Mouse (Mus musculus): ENCODE data around the gene Uty. TPM values are rescaled to one million over a fixed set of nuclear protein-coding genes. Genes with fewer than 3 reads are reported as not detected.

The Uty gene
- not detected in 2 replicates for polyA plus RNA-seq (2012; ENCODE audit: insufficient read depth, insufficient read length, missing spikeins)

DNA sequence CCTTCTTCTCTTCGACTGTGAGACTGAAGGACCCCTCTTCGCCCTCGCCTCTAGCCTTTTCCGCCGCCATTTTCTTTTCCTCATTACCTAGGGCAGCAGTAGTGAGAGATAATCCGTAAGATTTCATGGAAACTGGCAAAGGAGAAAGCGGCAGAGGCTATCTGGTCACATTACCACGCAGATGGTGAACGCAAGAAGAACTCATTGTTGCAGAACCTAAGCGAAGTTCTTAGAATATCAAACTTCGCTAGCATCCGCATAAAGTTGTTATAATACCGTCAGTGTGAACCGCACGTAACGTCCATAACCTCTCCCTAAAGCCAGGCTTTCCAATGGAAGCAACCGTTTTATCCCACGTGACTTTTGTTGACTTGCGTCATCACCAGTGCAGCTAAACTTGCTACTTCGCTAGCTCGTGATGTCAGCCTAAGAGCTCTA, at the start of gene Uty:
Uty (minus strand) TSS at position 334 of the 438 bp plus-strand sequence.
- TF ChIP-seq CTCF (IDR thresholded peaks at IDR 0.05; ENCODE audit: low read depth, low read length) (no peak), POLR2A (IDR thresholded peaks at IDR 0.05; ENCODE audit: borderline replicate concordance, low read depth, low read length) (no peak)
- Histone ChIP-seq H3K4me1 (ENCODE audit: control insufficient read depth, insufficient read depth, low read length) (no peaks in the 10 kb centered on the region), H3K4me3 (ENCODE audit: insufficient read depth, low read length) (peak within 1 kb of the TSS; percentile 72), H3K27ac (ENCODE audit: insufficient read depth, low read depth, low read length) (peak within 1 kb of the TSS; percentile 92)

GRCm38 (mm10) chrY:1293708-1294107, 48.1 kb upstream of the Uty start:
- Histone ChIP-seq H3K4me3 (ENCODE audit: insufficient read depth, low read length) (no peak overlapping the region), H3K27ac (ENCODE audit: insufficient read depth, low read depth, low read length) (peak overlapping the region; percentile 40), H3K4me1 (ENCODE audit: control insufficient read depth, insufficient read depth, low read length) (peaks cover 6% of the 10 kb centered on the region)
- no peak for TF ChIP-seq POLR2A (IDR thresholded peaks at IDR 0.05; ENCODE audit: borderline replicate concordance, low read depth, low read length)
- TF ChIP-seq CTCF (IDR thresholded peaks at IDR 0.05; ENCODE audit: low read depth, low read length), result no peak

- TF ChIP-seq POLR2A (IDR thresholded peaks at IDR 0.05; ENCODE audit: borderline replicate concordance, low read depth, low read length), result no peak
- TF ChIP-seq CTCF (IDR thresholded peaks at IDR 0.05; ENCODE audit: low read depth, low read length), result no peak
- 0 out of 2 replicates have a peak, but pooled peaks cover under 1% of the 10 kb centered on the region for H3K4me1 ChIP-seq (ENCODE audit: control insufficient read depth, insufficient read depth, low read length)
- peak within 1 kb of the TSS; percentile 63 for H3K4me3 ChIP-seq (ENCODE audit: insufficient read depth, low read length)
- H3K27ac ChIP-seq (ENCODE audit: insufficient read depth, low read depth, low read length), result peak within 1 kb of the TSS; percentile 91
Observed at GRCm38 (mm10) chrY:1286171-1286795, 40.7 kb upstream of the Uty start, which contains the start of gene Ddx3y. Gene Ddx3y, minus strand, starts transcription at chrY:1286629.

GRCm38 (mm10) chrY:1285735-1286134, 40.2 kb upstream of the Uty start:
- Histone ChIP-seq H3K27ac (ENCODE audit: insufficient read depth, low read depth, low read length) (peak overlapping the region; percentile 91), H3K4me1 (ENCODE audit: control insufficient read depth, insufficient read depth, low read length) (no peaks in the 10 kb centered on the region), H3K4me3 (ENCODE audit: insufficient read depth, low read length) (peak overlapping the region; percentile 63)
- TF ChIP-seq CTCF (IDR thresholded peaks at IDR 0.05; ENCODE audit: low read depth, low read length) (no peak), POLR2A (IDR thresholded peaks at IDR 0.05; ENCODE audit: borderline replicate concordance, low read depth, low read length) (no peak)

GRCm38 (mm10) chrY:1246117-1246516, 558 bp upstream of the Uty start:
- Histone ChIP-seq H3K27ac (ENCODE audit: insufficient read depth, low read depth, low read length) (no peak overlapping the region), H3K4me3 (ENCODE audit: insufficient read depth, low read length) (no peak overlapping the region), H3K4me1 (ENCODE audit: control insufficient read depth, insufficient read depth, low read length) (no peaks in the 10 kb centered on the region)
- TF ChIP-seq CTCF (IDR thresholded peaks at IDR 0.05; ENCODE audit: low read depth, low read length), result no peak
- TF ChIP-seq POLR2A (IDR thresholded peaks at IDR 0.05; ENCODE audit: borderline replicate concordance, low read depth, low read length), result no peak

DNA sequence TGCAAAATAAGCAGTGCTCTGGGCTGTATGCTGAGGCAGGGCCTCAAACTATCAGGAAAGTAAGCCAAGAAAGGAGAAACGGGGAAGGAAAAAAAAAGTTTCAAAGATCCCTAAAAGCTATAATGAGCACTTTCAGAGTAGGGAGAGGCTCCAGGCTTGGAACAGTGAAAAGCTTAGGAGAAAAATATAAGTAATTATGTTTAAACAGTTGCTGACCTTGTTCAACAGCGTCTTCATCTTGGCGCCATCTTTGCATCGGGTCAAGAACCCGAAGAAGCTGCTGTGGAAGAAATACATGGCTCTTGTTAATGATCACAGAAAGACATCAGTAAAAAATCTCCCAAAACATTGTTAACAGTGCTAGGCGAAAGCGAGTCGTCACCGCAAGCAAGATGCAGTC, 619 bp downstream of the Uty start:
- TF ChIP-seq POLR2A (IDR thresholded peaks at IDR 0.05; ENCODE audit: borderline replicate concordance, low read depth, low read length) (no peak), CTCF (IDR thresholded peaks at IDR 0.05; ENCODE audit: low read depth, low read length) (no peak)
- peak overlapping the region; percentile 92 for H3K27ac ChIP-seq (ENCODE audit: insufficient read depth, low read depth, low read length)
- no peaks in the 10 kb centered on the region for H3K4me1 ChIP-seq (ENCODE audit: control insufficient read depth, insufficient read depth, low read length)
- peak overlapping the region; percentile 72 for H3K4me3 ChIP-seq (ENCODE audit: insufficient read depth, low read length)

DNA sequence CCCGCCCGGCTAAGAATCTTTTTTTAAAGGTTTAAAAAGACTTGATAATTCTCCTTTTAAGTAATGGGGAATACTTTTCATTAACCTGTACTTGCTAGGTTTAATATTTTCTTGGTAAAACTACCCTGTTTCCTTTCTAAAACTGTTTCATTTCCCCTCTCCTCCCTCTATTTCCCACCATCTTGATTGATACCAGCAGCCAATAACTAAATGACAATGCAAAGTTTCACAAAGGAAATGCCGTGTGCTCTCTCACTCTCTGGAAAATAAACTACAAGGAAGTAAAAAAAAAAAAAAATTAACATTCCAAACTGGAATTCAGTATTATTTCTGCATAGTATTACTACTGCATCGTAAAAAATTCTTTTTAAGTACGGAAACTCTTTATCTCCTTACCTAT, 1.1 kb downstream of the Uty start:
- Histone ChIP-seq H3K4me3 (ENCODE audit: insufficient read depth, low read length) (peak overlapping the region; percentile 72; the same call in 1 of the 2 replicates), H3K27ac (ENCODE audit: insufficient read depth, low read depth, low read length) (peak overlapping the region; percentile 92), H3K4me1 (ENCODE audit: control insufficient read depth, insufficient read depth, low read length) (no peaks in the 10 kb centered on the region)
- TF ChIP-seq CTCF (IDR thresholded peaks at IDR 0.05; ENCODE audit: low read depth, low read length), result no peak
- TF ChIP-seq POLR2A (IDR thresholded peaks at IDR 0.05; ENCODE audit: borderline replicate concordance, low read depth, low read length), result no peak

GRCm38 (mm10) chrY:1220001-1220400, 25.6 kb downstream of the Uty start:
- H3K4me1 ChIP-seq (ENCODE audit: control insufficient read depth, insufficient read depth, low read length), result no peaks in the 10 kb centered on the region
- no peak overlapping the region for H3K4me3 ChIP-seq (ENCODE audit: insufficient read depth, low read length)
- TF ChIP-seq POLR2A (IDR thresholded peaks at IDR 0.05; ENCODE audit: borderline replicate concordance, low read depth, low read length), result no peak
- TF ChIP-seq CTCF (IDR thresholded peaks at IDR 0.05; ENCODE audit: low read depth, low read length), result no peak
- no peak overlapping the region for H3K27ac ChIP-seq (ENCODE audit: insufficient read depth, low read depth, low read length)

GRCm38 (mm10) chrY:1178476-1178875, 67.1 kb downstream of the Uty start:
- Histone ChIP-seq H3K27ac (ENCODE audit: insufficient read depth, low read depth, low read length) (no peak overlapping the region), H3K4me1 (ENCODE audit: control insufficient read depth, insufficient read depth, low read length) (no peaks in the 10 kb centered on the region), H3K4me3 (ENCODE audit: insufficient read depth, low read length) (no peak overlapping the region)
- TF ChIP-seq POLR2A (IDR thresholded peaks at IDR 0.05; ENCODE audit: borderline replicate concordance, low read depth, low read length), result no peak

- H3K4me3 ChIP-seq (ENCODE audit: insufficient read depth, low read length), result no peak overlapping the region
- peak overlapping the region; percentile 33; the same call in 1 of the 2 replicates for H3K27ac ChIP-seq (ENCODE audit: insufficient read depth, low read depth, low read length)
- TF ChIP-seq CTCF (IDR thresholded peaks at IDR 0.05; ENCODE audit: low read depth, low read length), result no peak
- no peak for TF ChIP-seq POLR2A (IDR thresholded peaks at IDR 0.05; ENCODE audit: borderline replicate concordance, low read depth, low read length)
- H3K4me1 ChIP-seq (ENCODE audit: control insufficient read depth, insufficient read depth, low read length), result peaks cover 4% of the 10 kb centered on the region
Observed at GRCm38 (mm10) chrY:1163054-1163453, 82.5 kb downstream of the Uty start.
